Mouse (Mus musculus) thymus, postnatal 14 days (tissue): ENCODE measurements at regions not wholly inside any gene's neighbourhood (a gene's known extent, or its start where the extent isn't known, plus 50 kb on each side); places are given as distances from the start of the nearest gene placed in this dataset.
A peak's percentile ranks its signal among the peaks of the same experiment; 100 is the strongest.
"Not testable (repeated sequence)": the region's sequence is repeated elsewhere in the genome, so short reads cannot be mapped to it uniquely, and the experiment has no call there.

Experiments
- DNase-seq: peaks from one replicate; pipeline ENCODE4 v3.0.0; 2021

DNA sequence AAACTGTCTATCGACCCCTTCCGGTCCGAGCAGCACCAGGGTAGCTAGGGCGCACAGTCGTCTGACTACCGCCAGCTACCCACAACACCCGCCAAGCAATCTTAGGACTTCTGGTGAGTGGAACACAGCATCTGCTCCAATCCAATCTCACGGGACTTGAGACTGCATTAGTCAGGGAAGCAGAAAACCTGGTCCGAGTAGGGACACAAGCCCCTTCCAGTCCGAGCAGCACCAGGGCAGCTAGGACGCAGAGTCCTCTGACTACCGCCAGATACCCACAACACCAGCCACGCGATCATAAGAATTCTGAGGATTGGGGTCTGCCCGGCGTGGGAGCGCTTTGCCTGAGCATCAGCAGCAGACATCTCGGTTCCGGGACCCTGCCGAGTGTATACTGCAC lies 79.6 kb downstream of the Gm10715 start:
- not testable (repeated sequence) for DNase-seq

DNA sequence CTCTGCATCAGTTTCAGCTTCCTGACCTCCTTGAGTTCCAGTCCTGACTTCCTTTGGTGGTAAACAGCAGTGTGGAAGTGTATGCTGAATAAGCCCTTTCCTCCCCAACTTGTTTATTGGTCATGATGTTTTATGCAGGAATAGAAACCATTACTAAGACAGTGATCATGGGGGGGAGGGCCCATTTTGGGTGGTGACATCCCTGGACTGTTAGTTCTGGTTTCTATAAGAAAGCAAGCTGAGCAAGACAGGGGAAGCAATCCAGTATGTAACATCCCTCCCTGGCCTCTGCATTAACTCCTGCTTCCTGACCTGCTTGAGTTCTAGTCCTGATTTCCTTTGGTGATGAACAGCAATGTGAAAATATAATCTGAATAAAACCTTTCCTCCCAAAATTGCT lies 124.5 kb downstream of the Gm10715 start:
- DNase-seq, result no peak

DNA sequence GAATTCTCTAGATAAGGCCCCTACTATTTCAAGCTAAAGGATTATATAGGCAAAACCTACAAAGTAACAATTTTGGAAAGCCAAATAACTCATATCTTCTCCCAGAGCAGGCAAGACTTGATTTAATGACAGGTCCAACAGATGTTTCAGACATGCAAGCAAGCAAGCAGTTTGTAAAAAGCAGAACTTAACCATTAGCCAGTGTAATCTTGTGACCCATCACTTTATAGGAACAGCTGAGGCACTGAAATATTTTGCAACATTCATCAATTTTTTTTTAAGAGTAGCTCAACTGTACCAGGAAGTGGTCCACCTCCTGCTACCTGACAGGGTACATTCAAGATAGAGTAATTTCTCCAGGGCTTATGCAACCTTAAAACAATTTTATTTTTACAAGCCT lies 147.7 kb downstream of the Gm10715 start:
- DNase-seq, result no peak

GRCm38 (mm10) chr9:3199151-3200018 lies 135.6 kb upstream of the Alkbh8 start:
- DNase-seq, result no peak

DNA sequence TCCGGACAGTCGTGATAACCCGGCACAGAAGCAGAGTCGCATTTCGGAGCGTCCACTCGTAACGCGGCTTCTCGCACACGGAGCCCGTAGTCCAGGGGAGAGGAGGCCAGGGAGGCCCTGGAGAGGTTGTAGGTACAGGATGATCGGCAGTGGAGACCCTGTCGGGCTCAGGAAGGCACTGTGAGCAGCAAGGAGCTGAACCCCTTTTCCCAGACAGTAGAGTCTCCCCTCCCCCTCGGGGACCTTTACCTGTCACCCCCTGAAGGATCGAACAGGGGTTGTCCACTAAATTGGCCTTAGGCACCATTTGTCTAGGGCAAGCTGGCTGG lies 135.0 kb upstream of the Alkbh8 start:
- DNase-seq, result not testable (repeated sequence)

DNA sequence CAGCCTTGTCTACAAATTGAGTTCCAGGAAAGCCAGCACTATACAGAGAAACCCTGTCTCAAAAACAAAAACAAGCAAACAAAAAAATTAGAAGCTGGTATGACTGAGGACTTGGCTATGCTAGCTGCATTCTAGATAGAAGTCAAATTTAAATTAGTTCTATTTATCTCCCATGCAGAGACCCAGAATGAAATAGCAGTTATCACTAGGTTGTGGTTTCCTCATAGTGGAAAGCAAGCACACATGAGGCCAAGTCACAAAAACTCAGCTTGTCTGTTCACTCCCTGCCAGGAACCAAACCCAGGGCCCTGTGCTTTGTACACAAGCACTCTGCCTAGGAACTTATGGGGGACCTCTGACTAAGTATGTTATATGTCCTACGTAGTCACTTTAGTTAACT lies 126.8 kb upstream of the Alkbh8 start:
- not testable (repeated sequence) for DNase-seq

GRCm38 (mm10) chr9:3258396-3259300 lies 76.3 kb upstream of the Alkbh8 start:
- DNase-seq, result peak; percentile 55

GRCm38 (mm10) chr9:3260181-3260580 lies 74.8 kb upstream of the Alkbh8 start:
- DNase-seq, result no peak

DNA sequence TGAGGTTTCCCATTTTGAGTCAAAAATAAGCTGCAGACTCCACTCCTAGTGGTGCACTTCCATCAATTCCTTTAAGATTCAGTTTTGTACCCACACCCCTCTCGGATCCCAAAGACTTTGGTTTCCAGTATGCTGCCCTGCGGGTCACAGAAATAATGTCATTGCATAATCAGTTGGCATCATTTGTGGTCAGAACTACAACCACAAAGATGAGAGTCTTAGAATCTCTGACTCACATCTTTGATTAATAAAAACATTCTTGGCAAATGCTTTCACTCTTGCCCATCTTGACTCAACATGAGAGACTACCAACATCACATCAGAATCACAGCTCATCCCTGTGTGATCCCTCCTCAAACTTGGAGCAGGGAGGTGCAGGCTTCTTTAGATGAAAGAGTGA lies 74.1 kb upstream of the Alkbh8 start:
- no peak for DNase-seq

DNA sequence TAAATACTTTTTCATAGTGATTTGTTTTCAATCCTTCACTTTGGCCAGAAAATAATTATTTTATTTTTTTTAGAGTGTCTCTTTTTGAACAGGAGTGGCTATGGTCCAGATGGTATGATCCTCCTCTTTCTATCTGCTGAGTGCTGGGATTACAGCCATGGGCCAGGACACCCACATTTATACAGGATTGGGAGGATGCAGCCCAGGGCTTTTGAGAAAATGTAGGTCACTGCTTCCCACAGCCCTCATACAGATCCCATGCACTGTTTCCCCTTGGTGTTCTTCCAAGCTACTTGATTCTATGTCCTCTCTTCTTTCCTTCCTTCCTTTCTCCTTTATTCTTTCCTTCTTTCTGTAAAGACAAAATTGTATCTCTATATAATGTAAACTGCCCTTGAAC lies 70.5 kb upstream of the Alkbh8 start:
- no peak for DNase-seq

DNA sequence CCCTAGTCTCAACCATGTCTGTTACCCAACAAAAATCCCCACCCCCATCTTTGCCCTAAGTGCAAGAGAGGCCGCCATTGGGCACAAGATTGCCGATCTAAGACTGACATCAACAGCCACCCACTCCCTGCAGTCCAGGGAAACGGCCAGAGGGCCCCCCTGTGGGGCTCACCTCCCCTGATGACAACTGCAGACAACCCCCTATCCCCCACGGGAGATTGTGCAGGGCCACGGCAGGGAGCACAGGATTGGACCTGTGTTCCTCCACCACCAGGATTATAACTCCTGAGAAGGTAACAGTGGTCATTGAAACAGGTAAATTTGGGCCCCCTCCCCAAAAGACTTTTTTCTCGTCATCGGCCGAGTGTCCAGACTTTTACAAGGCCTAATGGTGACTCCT lies 54.4 kb upstream of the Alkbh8 start:
- DNase-seq, result not testable (repeated sequence)

GRCm38 (mm10) chr9:3281906-3282305 lies 53.0 kb upstream of the Alkbh8 start:
- not testable (repeated sequence) for DNase-seq

- DNase-seq, result not testable (repeated sequence)
Observed at GRCm38 (mm10) chr9:3283381-3283780, 51.6 kb upstream of the Alkbh8 start.
